Mouse (Mus musculus): ENCODE results near the gene Abcb11. TPM values are rescaled to one million over a fixed set of nuclear protein-coding genes. Genes with fewer than 3 reads are reported as not detected.
"Not testable (repeated sequence)": the region's sequence is repeated elsewhere in the genome, so short reads cannot be mapped to it uniquely, and the experiment has no call there.

Gene Abcb11
- polyA plus RNA-seq, 1 experiment = not detected

DNA sequence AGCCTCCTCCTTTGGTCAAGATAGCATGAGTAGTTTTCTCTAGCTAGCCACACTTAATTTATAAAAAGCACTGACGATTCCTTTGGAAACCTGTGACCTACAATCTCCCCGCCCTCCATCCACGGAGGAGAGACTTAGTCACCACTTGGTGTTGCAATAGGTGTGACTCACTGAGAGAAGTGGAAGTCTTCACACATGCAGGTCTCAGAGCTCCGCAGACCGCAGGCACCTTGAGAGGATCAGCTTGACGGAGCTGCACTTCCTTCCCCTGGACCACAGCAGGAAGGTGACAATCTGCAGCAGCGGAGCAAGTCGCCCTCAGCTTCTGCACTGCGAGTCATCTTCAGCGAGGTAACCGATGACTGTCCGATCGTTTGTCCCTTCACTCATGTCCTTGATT lies 37.9 kb upstream of the Abcb11 start, which contains the start of gene Dhrs9:
Dhrs9 (plus strand) TSS at position 165 of the 400 bp plus-strand sequence.
- TF ChIP-seq POLR2A (IDR thresholded peaks at IDR 0.05; ENCODE audit: insufficient read length, low read depth) (peak; percentile 67), MYOG (IDR thresholded peaks at IDR 0.05; ENCODE audit: control insufficient read depth in 1 of 3, insufficient read depth in 1 of 3, insufficient read length in 2 of 3, low read depth in 2 of 3) (no peak), POLR2AphosphoS2 (IDR thresholded peaks at IDR 0.05; ENCODE audit: insufficient read length, low read depth) (peak; percentile 64), CEBPB (IDR thresholded peaks at IDR 0.05; ENCODE audit: insufficient read depth, poor library complexity, severe bottlenecking) (peak; percentile 99)
- H3K27me3 ChIP-seq (ENCODE audit: control insufficient read depth, insufficient read depth, insufficient read length) = no peaks in the 10 kb centered on the region
- H3K79me2 ChIP-seq (ENCODE audit: control insufficient read depth, insufficient read depth) = no peaks in the 10 kb centered on the region
- H3K4me2 ChIP-seq (ENCODE audit: low read depth) = peak within 1 kb of the TSS; percentile 68
- H3K36me3 ChIP-seq (ENCODE audit: control insufficient read depth, insufficient read depth) = no peaks in the 10 kb centered on the region
- H3ac ChIP-seq (ENCODE audit: control insufficient read depth, insufficient read length) = no peak within 1 kb of the TSS
- H3K4me3 ChIP-seq = peak within 1 kb of the TSS; percentile 24

DNA sequence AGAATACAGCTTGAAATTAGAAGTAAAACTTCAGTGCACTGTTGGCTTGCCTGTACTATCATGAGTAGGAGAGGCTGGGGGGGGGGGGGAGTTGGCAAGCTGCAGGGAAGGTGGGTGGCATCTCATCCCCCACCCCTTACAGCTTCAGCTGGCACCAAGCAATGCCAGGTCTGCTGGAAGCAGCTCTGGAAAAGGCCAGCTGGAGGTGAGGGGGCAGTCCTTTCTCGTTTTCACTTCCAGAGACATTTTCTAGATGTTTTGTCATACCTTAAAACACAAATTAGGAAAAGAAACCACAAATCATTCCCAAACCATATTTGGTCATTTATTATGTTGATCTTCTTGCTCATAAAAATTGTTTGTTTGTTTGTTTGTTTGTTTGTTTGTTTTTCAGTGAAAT lies 37.4 kb upstream of the Abcb11 start:
- TF ChIP-seq USF1 (IDR thresholded peaks at IDR 0.05; ENCODE audit: low read depth) (no peak), REST (IDR thresholded peaks at IDR 0.05; ENCODE audit: insufficient read depth, insufficient read length) (no peak), E2F4 (IDR thresholded peaks at IDR 0.05; ENCODE audit: insufficient read depth) (no peak), MYOD1 (IDR thresholded peaks at IDR 0.05; ENCODE audit: control insufficient read depth in 1 of 3, insufficient read length in 2 of 3, low read depth in 2 of 3) (no peak), POLR2A (IDR thresholded peaks at IDR 0.05; ENCODE audit: insufficient read length, low read depth) (no peak), TCF12 (IDR thresholded peaks at IDR 0.05; ENCODE audit: insufficient read depth, poor library complexity, severe bottlenecking) (no peak), POLR2AphosphoS2 (IDR thresholded peaks at IDR 0.05; ENCODE audit: insufficient read length, low read depth) (no peak), MYOG (IDR thresholded peaks at IDR 0.05; ENCODE audit: control insufficient read depth in 1 of 3, insufficient read depth in 1 of 3, insufficient read length in 2 of 3, low read depth in 2 of 3) (no peak), MAX (IDR thresholded peaks at IDR 0.05; ENCODE audit: low read depth) (no peak), SRF (IDR thresholded peaks at IDR 0.05; ENCODE audit: control insufficient read depth, insufficient read length, low read depth) (no peak), CEBPB (IDR thresholded peaks at IDR 0.05; ENCODE audit: insufficient read depth, poor library complexity, severe bottlenecking) (no peak), TCF3 (IDR thresholded peaks at IDR 0.05; ENCODE audit: insufficient read length, low read depth) (no peak)
- no peaks in the 10 kb centered on the region for H3K36me3 ChIP-seq (ENCODE audit: control insufficient read depth, insufficient read depth)
- H3K27me3 ChIP-seq (ENCODE audit: control insufficient read depth, insufficient read depth, insufficient read length) = no peaks in the 10 kb centered on the region
- peak overlapping the region; percentile 68 for H3K4me2 ChIP-seq (ENCODE audit: low read depth)
- H3K4me3 ChIP-seq = peak overlapping the region; percentile 24
- H3K79me2 ChIP-seq (ENCODE audit: control insufficient read depth, insufficient read depth) = no peaks in the 10 kb centered on the region
- no peak overlapping the region for H3ac ChIP-seq (ENCODE audit: control insufficient read depth, insufficient read length)

DNA sequence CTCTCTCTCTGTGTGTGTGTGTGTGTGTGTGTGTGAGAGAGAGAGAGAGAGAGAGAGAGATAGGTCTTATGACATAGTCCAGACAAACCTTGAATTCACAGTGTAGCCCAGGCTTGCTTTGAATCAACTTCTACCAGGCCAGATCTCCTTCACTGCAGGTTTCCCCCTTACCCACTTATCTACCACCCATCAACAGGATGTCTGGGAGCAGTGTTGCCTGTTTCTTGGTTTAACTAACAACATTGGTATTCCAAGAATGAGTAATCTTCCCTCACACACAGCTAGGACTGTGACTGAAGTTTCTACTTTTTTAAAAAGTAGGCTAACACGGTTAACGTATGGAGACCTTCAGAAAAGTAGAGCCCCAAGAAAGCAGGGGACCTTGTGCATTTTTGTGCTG lies 34.4 kb upstream of the Abcb11 start:
- Histone ChIP-seq H3K27me3 (ENCODE audit: control insufficient read depth, insufficient read depth, insufficient read length) (no peaks in the 10 kb centered on the region), H3K79me2 (ENCODE audit: control insufficient read depth, insufficient read depth) (no peaks in the 10 kb centered on the region), H3K4me2 (ENCODE audit: low read depth) (peak overlapping the region; percentile 57), H3K4me3 (no peak overlapping the region), H3ac (ENCODE audit: control insufficient read depth, insufficient read length) (no peak overlapping the region), H3K36me3 (ENCODE audit: control insufficient read depth, insufficient read depth) (no peaks in the 10 kb centered on the region)
- TF ChIP-seq CEBPB (IDR thresholded peaks at IDR 0.05; ENCODE audit: insufficient read depth, poor library complexity, severe bottlenecking) = no peak

DNA sequence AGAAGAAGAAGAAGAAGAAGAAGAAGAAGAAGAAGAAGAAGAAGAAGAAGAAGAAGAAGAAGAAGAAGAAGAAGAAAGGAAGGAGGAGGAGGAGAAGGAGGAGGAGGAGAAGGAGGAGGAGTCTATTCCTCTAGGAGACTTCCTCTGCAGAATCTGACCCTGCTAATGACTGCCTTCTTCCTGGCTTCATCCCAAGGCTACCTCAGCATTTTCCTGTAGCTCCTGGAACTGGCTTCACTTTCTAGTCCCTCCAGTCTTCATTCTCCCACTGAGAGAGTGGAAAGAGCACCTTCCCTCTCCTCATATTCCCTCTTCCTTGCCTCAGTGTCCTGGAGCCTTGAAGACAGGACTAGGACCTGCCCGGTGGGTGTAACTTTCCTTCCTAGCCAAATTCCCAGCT lies 22.9 kb upstream of the Abcb11 start:
- H3K4me2 ChIP-seq (ENCODE audit: low read depth) = no peak overlapping the region
- no peak for TF ChIP-seq E2F4 (IDR thresholded peaks at IDR 0.05; ENCODE audit: insufficient read depth)
- TF ChIP-seq POLR2AphosphoS2 (IDR thresholded peaks at IDR 0.05; ENCODE audit: insufficient read length, low read depth) = no peak
- TF ChIP-seq TCF3 (IDR thresholded peaks at IDR 0.05; ENCODE audit: insufficient read length, low read depth) = no peak
- TF ChIP-seq USF1 (IDR thresholded peaks at IDR 0.05; ENCODE audit: low read depth) = no peak
- no peak for TF ChIP-seq SRF (IDR thresholded peaks at IDR 0.05; ENCODE audit: control insufficient read depth, insufficient read length, low read depth)
- no peak for TF ChIP-seq REST (IDR thresholded peaks at IDR 0.05; ENCODE audit: insufficient read depth, insufficient read length)
- TF ChIP-seq TCF12 (IDR thresholded peaks at IDR 0.05; ENCODE audit: insufficient read depth, poor library complexity, severe bottlenecking) = no peak
- TF ChIP-seq MYOD1 (IDR thresholded peaks at IDR 0.05; ENCODE audit: control insufficient read depth in 1 of 3, insufficient read length in 2 of 3, low read depth in 2 of 3) = no peak

DNA sequence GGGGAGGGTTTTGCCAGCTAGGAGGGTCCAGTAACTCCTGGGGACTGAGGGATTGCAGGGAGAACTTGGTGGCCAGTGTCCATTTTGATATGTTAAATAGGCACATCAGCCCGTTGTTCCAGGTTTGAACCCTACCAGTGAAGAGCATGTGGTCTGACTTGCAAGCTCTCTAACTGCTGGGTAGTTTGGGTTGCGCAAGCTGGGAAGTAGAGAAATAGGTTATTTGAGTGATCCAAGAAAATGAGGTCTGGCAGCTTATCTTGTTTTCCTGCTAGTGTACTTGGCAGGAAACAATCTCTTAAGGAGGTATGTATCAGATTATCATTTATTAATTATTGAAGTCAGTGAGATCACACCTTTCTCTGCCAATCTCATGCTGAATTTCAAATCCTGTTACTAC lies 22.4 kb upstream of the Abcb11 start:
- Histone ChIP-seq H3K27me3 (ENCODE audit: control insufficient read depth, insufficient read depth, insufficient read length) (no peaks in the 10 kb centered on the region), H3K36me3 (ENCODE audit: control insufficient read depth, insufficient read depth) (no peaks in the 10 kb centered on the region), H3K4me3 (no peak overlapping the region), H3K4me2 (ENCODE audit: low read depth) (no peak overlapping the region), H3K79me2 (ENCODE audit: control insufficient read depth, insufficient read depth) (no peaks in the 10 kb centered on the region), H3ac (ENCODE audit: control insufficient read depth, insufficient read length) (no peak overlapping the region)
- TF ChIP-seq MYOD1 (IDR thresholded peaks at IDR 0.05; ENCODE audit: control insufficient read depth in 1 of 3, insufficient read length in 2 of 3, low read depth in 2 of 3) (no peak), TCF3 (IDR thresholded peaks at IDR 0.05; ENCODE audit: insufficient read length, low read depth) (no peak), REST (IDR thresholded peaks at IDR 0.05; ENCODE audit: insufficient read depth, insufficient read length) (no peak), CEBPB (IDR thresholded peaks at IDR 0.05; ENCODE audit: insufficient read depth, poor library complexity, severe bottlenecking) (peak; percentile 67; the same call in 1 of the 2 replicates), SRF (IDR thresholded peaks at IDR 0.05; ENCODE audit: control insufficient read depth, insufficient read length, low read depth) (no peak), USF1 (IDR thresholded peaks at IDR 0.05; ENCODE audit: low read depth) (no peak)

More for the DNA sequence above, 22.9 kb upstream of the Abcb11 start:
- Histone ChIP-seq H3K27me3 (ENCODE audit: control insufficient read depth, insufficient read depth, insufficient read length) (no peaks in the 10 kb centered on the region), H3K79me2 (ENCODE audit: control insufficient read depth, insufficient read depth) (no peaks in the 10 kb centered on the region), H3ac (ENCODE audit: control insufficient read depth, insufficient read length) (no peak overlapping the region), H3K36me3 (ENCODE audit: control insufficient read depth, insufficient read depth) (no peaks in the 10 kb centered on the region), H3K4me3 (no peak overlapping the region)

DNA sequence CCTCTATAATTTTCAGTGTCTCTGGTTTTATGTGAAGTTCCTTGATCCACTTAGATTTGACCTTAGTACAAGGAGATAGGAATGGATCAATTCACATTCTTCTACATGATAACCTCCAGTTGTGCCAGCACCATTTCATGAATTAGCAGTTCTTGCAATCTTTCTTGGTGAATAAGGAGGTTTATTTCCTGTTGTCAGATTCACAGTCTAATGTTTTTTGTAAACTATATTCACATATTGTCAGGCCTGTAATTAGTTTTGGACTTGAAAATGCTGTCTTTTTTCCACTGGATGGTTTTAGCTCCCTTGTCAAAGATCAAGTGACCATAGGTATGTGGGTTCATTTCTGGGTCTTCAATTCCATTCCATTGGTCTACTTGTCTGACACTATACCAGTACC lies 13.0 kb upstream of the Abcb11 start:
- not testable (repeated sequence) for H3K4me2 ChIP-seq (ENCODE audit: low read depth); H3K4me3 ChIP-seq

More for the DNA sequence above, 13.0 kb upstream of the Abcb11 start:
- not testable (repeated sequence) for H3K36me3 ChIP-seq (ENCODE audit: control insufficient read depth, insufficient read depth); H3K27me3 ChIP-seq (ENCODE audit: control insufficient read depth, insufficient read depth, insufficient read length); H3ac ChIP-seq (ENCODE audit: control insufficient read depth, insufficient read length); H3K79me2 ChIP-seq (ENCODE audit: control insufficient read depth, insufficient read depth)
